Mouse (Mus musculus) cortical plate, adult 2 months (tissue): Measurements from ENCODE around the gene Asic3.

Source experiments
- CTCF ChIP-seq: fragments of 200-500 bp; IDR thresholded peaks from 2 replicates; pipeline ENCODE4 v1.5.1; 2011; ENCODE audit warnings: mild to moderate bottlenecking, control low read depth, low read length; ENCODE audit not compliant: insufficient read depth; ENCODE audit errors: extremely low read depth
- POLR2A ChIP-seq: fragments of 200-500 bp; IDR thresholded peaks from 2 replicates; pipeline ENCODE4 v1.6.1; 2011; ENCODE audit warnings: mild to moderate bottlenecking, low read length, control low read depth; ENCODE audit not compliant: insufficient read depth; ENCODE audit errors: extremely low read depth

DNA sequence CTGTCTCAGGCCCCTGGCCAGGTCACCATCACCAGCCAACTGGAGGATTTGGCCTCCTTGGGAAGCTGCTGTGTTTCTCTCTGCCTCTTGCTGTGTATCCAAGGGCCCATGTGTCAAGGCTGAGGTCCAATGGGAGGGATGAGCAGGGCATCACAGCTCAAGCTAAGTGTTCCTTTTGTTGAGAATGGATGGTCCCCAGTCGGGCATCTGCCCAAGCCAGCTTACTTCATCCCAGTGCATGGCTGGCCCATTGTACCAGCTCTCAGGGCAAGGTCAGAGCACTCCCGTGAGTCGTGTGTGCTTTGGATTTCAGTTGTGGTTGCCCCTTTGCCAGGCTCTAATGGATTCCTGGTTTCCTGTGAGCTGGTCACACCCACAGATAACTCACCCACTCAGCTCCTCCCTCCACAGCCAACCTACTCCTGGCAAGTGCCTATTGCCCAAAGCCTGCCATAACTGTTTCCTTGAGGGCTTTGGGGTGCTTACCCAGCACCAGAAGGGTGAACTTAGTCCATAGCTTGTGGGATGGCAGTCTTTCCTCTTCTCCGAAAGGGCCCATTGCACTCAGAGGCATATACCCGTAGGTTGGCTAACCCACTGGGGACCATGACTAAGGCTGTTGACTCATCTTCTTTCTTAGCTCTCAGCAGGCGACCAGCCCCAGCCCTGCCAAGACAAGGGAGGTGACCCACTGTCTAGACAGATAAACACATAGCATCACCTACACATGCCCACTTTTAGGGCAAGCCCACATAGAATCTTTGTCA, 8.4 kb upstream of the Asic3 start:
- peak; percentile 6; the same call in 1 of the 2 replicates for TF ChIP-seq POLR2A
- TF ChIP-seq CTCF: no peak
